20 mouse cellular contexts compared by ENCODE assay signal in the genomic region with DNA sequence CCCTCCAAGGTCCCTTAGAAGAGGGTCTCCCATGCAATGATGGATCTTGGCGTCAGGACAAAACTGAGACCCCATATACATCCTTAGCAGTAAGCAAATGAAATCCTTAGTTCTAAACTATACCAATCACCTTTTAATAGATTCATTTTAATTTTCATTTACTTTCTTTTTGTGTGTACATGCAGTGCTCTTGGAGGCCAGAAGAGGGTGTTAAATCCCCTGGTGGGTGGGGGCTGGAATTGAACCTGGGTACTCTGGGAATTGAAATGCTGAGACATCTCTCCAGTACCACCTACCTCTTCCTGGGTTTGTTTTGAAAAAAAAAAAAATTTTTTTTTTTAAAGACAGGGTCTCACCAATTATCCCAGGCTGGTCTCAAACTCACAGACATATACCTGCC. TPM values are rescaled to one million over a fixed set of nuclear protein-coding genes. Genes with fewer than 3 reads are reported as not detected.
DNase-seq lines count a peak whose midpoint lies in the region; ATAC-seq and TF ChIP-seq lines count a peak whose summit lies in the region.
"Had no signal": no experiment of that assay in that cellular context is flagged by ENCODE, and none has a peak within 500 bp of the region (broad histone marks: within the 10 kb centered on the region; RNA-seq: fewer than 3 reads in every experiment).

No protein-coding gene starts in this region.

- no peak for ATAC-seq in heart, postnatal 0 days (ENCODE audit: insufficient read depth, low read depth)
- ATAC-seq in lung, embryonic 14.5 days (ENCODE audit: insufficient read depth), result no peak
- ATAC-seq in G1E (ENCODE audit: extremely low read depth, insufficient number of reproducible peaks, low FRiP score, poor library complexity, severe bottlenecking), result no peak
- no peak for ATAC-seq in stomach, embryonic 16.5 days (ENCODE audit: insufficient read depth, low FRiP score)
- ATAC-seq: forebrain, embryonic 15.5 days had no signal

- WGBS in heart, postnatal 0 days, result 90% methylated on average over 1 of the region's 1 CpGs
- 85% methylated on average over 1 of the region's 1 CpGs for WGBS in lung, embryonic 14.5 days
- WGBS in stomach, embryonic 16.5 days, result 97% methylated on average over 1 of the region's 1 CpGs

- no peak overlapping the region for H3K27ac ChIP-seq in heart, postnatal 0 days (ENCODE audit: low read depth)
- no peak overlapping the region for H3K27ac ChIP-seq in lung, embryonic 14.5 days (ENCODE audit: low read depth)
- no peak overlapping the region for H3K27ac ChIP-seq in stomach, embryonic 16.5 days (ENCODE audit: low read length)
- H3K27ac ChIP-seq: forebrain, embryonic 15.5 days; hindbrain, embryonic 15.5 days had no signal

- H3K9ac ChIP-seq in heart, postnatal 0 days (replicated peaks; ENCODE audit: low read depth, low read length), result no peak overlapping the region
- no peak overlapping the region for H3K9ac ChIP-seq in lung, embryonic 14.5 days
- 0 out of 2 replicates have a peak overlapping the region, but pooled peaks have one; percentile 14 for H3K9ac ChIP-seq in stomach, embryonic 16.5 days (ENCODE audit: low read length)
- H3K9ac ChIP-seq: forebrain, embryonic 15.5 days; hindbrain, embryonic 15.5 days had no signal

- no peaks in the 10 kb centered on the region for H3K27me3 ChIP-seq in heart, postnatal 0 days (ENCODE audit: control insufficient read depth, insufficient read depth, low read length)
- H3K27me3 ChIP-seq in lung, embryonic 14.5 days (ENCODE audit: insufficient read depth, low read length), result no peaks in the 10 kb centered on the region
- H3K27me3 ChIP-seq in G1E (ENCODE audit: insufficient read depth, low read length), result no peaks in the 10 kb centered on the region
- no peaks in the 10 kb centered on the region for H3K27me3 ChIP-seq in stomach, embryonic 16.5 days (ENCODE audit: control insufficient read depth, insufficient read depth, low read length)
- H3K27me3 ChIP-seq: forebrain, embryonic 15.5 days; hindbrain, embryonic 15.5 days had no signal

- TF ChIP-seq CTCF in heart, postnatal 0 days (IDR thresholded peaks at IDR 0.05; ENCODE audit: low read depth), result 0 out of 2 replicates have a peak, but pooled peaks have one; percentile 10
- peak; percentile 45 for TF ChIP-seq CTCF in lung, embryonic 14.5 days (IDR thresholded peaks at IDR 0.05; ENCODE audit: low read depth)
- 0 out of 2 replicates have a peak, but pooled peaks have one; percentile 5 for TF ChIP-seq CTCF in G1E (IDR thresholded peaks at IDR 0.05; ENCODE audit: low read depth, low read length)

- H3K4me2 ChIP-seq in heart, postnatal 0 days (ENCODE audit: low read depth, low read length), result no peak overlapping the region
- H3K4me2 ChIP-seq in lung, embryonic 14.5 days, result no peak overlapping the region
- no peak overlapping the region for H3K4me2 ChIP-seq in stomach, embryonic 16.5 days (ENCODE audit: low read depth, low read length)
- H3K4me2 ChIP-seq: forebrain, embryonic 15.5 days; hindbrain, embryonic 15.5 days had no signal

- no peak overlapping the region for H3K4me3 ChIP-seq in heart, postnatal 0 days (ENCODE audit: low read depth, low read length)
- H3K4me3 ChIP-seq in lung, embryonic 14.5 days (ENCODE audit: low read depth, low read length), result no peak overlapping the region
- no peak overlapping the region for H3K4me3 ChIP-seq in G1E (ENCODE audit: low read depth, low read length)
- H3K4me3 ChIP-seq in stomach, embryonic 16.5 days (replicated peaks; ENCODE audit: low read length), result no peak overlapping the region
- H3K4me3 ChIP-seq: forebrain, embryonic 15.5 days; hindbrain, embryonic 15.5 days; midbrain, embryonic 10.5 days had no signal

- no peaks in the 10 kb centered on the region for H3K9me3 ChIP-seq in heart, postnatal 0 days (replicated peaks; ENCODE audit: control insufficient read depth, low read length)
- no peaks in the 10 kb centered on the region for H3K9me3 ChIP-seq in lung, embryonic 14.5 days (ENCODE audit: low read depth, low read length)
- no peaks in the 10 kb centered on the region for H3K9me3 ChIP-seq in G1E (replicated peaks)
- H3K9me3 ChIP-seq in stomach, embryonic 16.5 days (replicated peaks; ENCODE audit: control insufficient read depth, low read length), result no peaks in the 10 kb centered on the region
- H3K9me3 ChIP-seq: forebrain, embryonic 15.5 days; hindbrain, embryonic 15.5 days; midbrain, embryonic 10.5 days had no signal

- H3K36me3 ChIP-seq in heart, postnatal 0 days (replicated peaks; ENCODE audit: control insufficient read depth, insufficient read depth, low read length), result peaks cover 30% of the 10 kb centered on the region
- peaks cover 57% of the 10 kb centered on the region for H3K36me3 ChIP-seq in lung, embryonic 14.5 days (ENCODE audit: insufficient read depth)
- peaks cover 74% of the 10 kb centered on the region for H3K36me3 ChIP-seq in G1E (replicated peaks)
- 0 out of 2 replicates have a peak, but pooled peaks cover 5% of the 10 kb centered on the region for H3K36me3 ChIP-seq in stomach, embryonic 16.5 days (ENCODE audit: control insufficient read depth, insufficient read depth, low read length)

- DNase-seq in heart, postnatal 0 days (ENCODE audit: low spot score), result no peak
- DNase-seq in heart, adult 8-10 months (ENCODE audit: low spot score), result no peak
- no peak for DNase-seq in lung, embryonic 14.5 days
- DNase-seq in lung, postnatal 14 days, result no peak
- no peak for DNase-seq in G1E (ENCODE audit: low spot score)
- no peak for DNase-seq in kidney, adult 9 months
- DNase-seq: adrenal gland, adult 8-10 months; cerebellum, adult 18-20 months; heart, postnatal 14 days; kidney, postnatal 14 days; layer of hippocampus, adult 9-11 months; liver; lung, postnatal 10 days; right cerebral cortex, postnatal 25 days had no signal

- H3K4me1 ChIP-seq in heart, postnatal 0 days (ENCODE audit: control insufficient read depth, insufficient read depth), result peaks cover 6% of the 10 kb centered on the region; the same call in 1 of the 2 replicates
- H3K4me1 ChIP-seq in lung, embryonic 14.5 days (ENCODE audit: insufficient read depth), result peaks cover 15% of the 10 kb centered on the region
- H3K4me1 ChIP-seq in G1E (ENCODE audit: insufficient read depth, low read depth, low read length), result peaks cover 38% of the 10 kb centered on the region
- H3K4me1 ChIP-seq in stomach, embryonic 16.5 days (ENCODE audit: control insufficient read depth, insufficient read depth, low read length), result peaks cover 13% of the 10 kb centered on the region

- TF ChIP-seq EP300 in heart, postnatal 0 days (IDR thresholded peaks at IDR 0.05; ENCODE audit: low read depth), result no peak

RNA-seq across cellular contexts. Expression of a gene that starts 18.8 kb away (rescaled TPM):
- total RNA-seq in heart, postnatal 0 days (2014; rRNA removed; ENCODE audit: low replicate concordance), result 136 and 138 TPM in 2 replicates
- polyA plus RNA-seq in heart, postnatal 0 days (2015; fragmentation: Nextera tagmentation; extraction: Ambion mirVana), result 15.7 and 15.9 TPM in 2 replicates
- 10 to 100 TPM; 54.3 to 66.4 (median 60.0) TPM for total RNA-seq in heart, adult 8-10 months (2022)
- 96.8 and 112 TPM in 2 replicates for polyA plus RNA-seq in lung, embryonic 14.5 days (2014; fragmentation: Nextera tagmentation; extraction: Ambion mirVana)
- total RNA-seq in G1E (2014; fragmentation: Nextera tagmentation) (70.5 and 77.2 TPM in 2 replicates), G1E (2017) (16.4 and 16.7 TPM in 2 replicates)
- polyA plus RNA-seq in G1E (2012), result 83.6 and 90.8 TPM in 2 replicates
- polyA plus RNA-seq in stomach, embryonic 16.5 days (2015; fragmentation: Nextera tagmentation; extraction: Ambion mirVana), result 58.5 and 61.9 TPM in 2 replicates

RNA-seq across cellular contexts. Expression of a gene that starts 54.8 kb away (rescaled TPM):
- not detected in 2 replicates for total RNA-seq in heart, postnatal 0 days (2014; rRNA removed; ENCODE audit: low replicate concordance)
- polyA plus RNA-seq in heart, postnatal 0 days (2015; fragmentation: Nextera tagmentation; extraction: Ambion mirVana), result not detected in 2 replicates
- not detected for total RNA-seq in heart, adult 8-10 months (2022)
- not detected in 2 replicates for polyA plus RNA-seq in lung, embryonic 14.5 days (2014; fragmentation: Nextera tagmentation; extraction: Ambion mirVana)
- total RNA-seq in G1E (2014; fragmentation: Nextera tagmentation) (not detected in 2 replicates), G1E (2017) (0.17 TPM in 1 of 2 replicates, not detected in the other)
- polyA plus RNA-seq in G1E (2012), result not detected in 2 replicates
- polyA plus RNA-seq in stomach, embryonic 16.5 days (2015; fragmentation: Nextera tagmentation; extraction: Ambion mirVana), result not detected in 2 replicates
- total RNA-seq: adrenal gland, adult 8-10 months; gastrocnemius, adult 18-20 months; heart, postnatal 14 days; left cerebral cortex, postnatal 25 days had no signal
- polyA plus RNA-seq: midbrain, embryonic 10.5 days had no signal
